Mouse (Mus musculus): ENCODE measurements at regions not wholly inside any gene's neighbourhood (a gene's known extent, or its start where the extent isn't known, plus 50 kb on each side); places are given as distances from the start of the nearest gene placed in this dataset.

- no peak for DNase-seq (ENCODE audit: low read depth)
Observed at GRCm38 (mm10) chr12:51128274-51128673, 219.6 kb upstream of the G2e3 start.

DNA sequence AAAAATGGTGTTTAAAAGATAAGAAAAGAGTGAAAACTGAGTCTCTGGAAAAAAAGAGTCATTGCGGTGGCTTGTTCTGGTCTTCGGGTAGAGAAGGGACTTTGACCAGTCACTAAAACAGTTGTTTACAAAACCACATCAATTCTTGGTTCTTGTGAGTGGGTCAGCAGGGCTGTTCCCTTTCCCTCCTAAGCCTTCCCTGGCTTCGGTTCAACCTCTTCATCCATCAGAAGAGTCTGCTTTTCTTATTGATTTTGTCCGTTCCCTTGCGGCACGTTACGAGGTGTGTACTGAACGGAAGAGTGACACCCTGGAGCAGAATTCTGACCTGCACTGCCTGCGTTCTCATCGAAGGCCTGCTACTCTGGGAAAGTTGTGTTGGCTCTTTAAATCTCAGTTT lies 229.1 kb upstream of the G2e3 start:
- DNase-seq (ENCODE audit: low read depth): no peak

DNA sequence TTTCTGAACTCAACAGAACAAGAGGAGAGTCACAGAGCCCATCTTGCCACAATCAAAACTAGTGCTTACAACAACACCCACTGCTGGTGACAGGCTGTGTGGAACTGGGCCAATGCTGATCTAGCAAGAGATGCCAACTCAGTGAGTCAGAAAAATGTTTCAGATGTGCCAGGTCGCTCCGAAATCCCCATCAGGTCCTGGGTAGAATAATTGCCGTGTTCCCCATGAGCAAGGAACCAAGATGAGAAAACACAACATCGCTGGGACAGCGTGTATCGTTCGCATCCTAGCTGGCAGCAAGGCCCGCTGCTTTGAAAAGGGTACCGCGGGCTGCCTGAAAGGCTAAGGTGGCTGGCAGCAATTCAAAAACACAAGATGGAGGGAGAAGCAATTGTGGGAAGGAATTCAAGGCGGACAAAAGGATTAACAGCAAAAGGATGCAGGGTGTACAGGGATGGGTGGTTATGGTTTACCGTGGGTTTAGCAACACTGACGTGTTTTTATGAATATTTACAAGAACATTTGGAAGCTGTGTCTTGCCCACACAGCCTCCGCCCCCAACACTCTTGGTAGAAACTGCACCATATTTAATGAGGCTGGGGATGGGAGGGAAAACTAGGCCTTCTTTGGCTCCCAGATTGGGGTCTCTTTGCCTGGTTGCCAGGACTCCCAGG lies 229.7 kb upstream of the G2e3 start:
- no peak for DNase-seq (ENCODE audit: low read depth)

DNA sequence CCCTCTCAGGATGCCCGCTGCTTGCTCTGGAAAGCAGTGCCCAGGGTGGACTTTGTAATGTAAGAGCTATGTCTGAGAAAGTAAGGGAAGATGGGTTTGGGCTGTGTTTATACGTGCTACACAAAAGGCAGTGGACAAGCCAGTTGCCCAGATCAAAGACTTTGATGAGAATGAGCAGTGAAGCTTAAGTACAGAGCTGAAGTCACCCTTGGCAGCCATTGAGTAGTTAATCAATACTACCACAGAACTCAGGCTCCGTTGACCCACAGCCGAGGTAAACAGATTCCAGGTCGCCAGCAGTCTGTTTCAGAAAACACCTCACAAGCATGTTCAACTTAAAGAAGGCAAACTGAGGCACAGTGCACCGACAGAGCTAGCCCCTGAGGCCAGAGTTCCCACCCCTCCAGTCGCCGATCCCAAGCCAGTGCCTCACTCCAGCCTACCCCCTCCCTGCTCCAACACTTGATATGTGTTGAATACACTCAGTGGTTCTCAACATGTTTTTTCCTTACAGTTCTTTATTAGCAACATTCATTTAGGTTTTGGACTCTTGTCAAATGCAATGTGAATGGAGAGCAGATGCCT lies 230.3 kb upstream of the G2e3 start:
- DNase-seq (ENCODE audit: low read depth): no peak

GRCm38 (mm10) chr12:51111811-51112210 lies 236.1 kb upstream of the G2e3 start:
- DNase-seq (ENCODE audit: low read depth): no peak

- DNase-seq (ENCODE audit: low read depth): no peak
Observed at GRCm38 (mm10) chr12:51108044-51108443, 239.8 kb upstream of the G2e3 start.

DNA sequence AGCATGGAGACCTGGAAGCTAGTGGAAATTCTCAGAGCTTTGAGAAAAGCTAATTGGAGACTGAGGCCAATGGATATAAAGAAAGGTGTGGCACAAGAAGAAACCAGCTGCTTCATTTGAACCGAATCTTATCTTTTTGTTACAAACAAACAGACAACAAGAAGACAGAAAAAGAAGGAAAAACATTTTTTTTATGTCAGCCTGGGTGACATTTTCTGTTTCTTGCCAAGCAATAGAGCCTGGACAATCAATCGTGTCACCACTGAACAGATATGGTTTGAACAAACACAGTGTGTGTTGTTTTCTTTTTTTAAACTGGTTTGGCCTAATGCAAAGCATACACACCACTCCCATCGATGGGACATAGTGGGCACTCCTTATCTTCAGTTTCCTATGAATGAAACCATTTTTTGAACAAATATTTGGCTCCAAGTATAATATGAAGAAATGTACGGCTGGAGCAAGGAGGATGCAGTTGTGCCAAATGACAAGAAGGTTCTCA lies 244.3 kb upstream of the G2e3 start:
- no peak for DNase-seq (ENCODE audit: low read depth)

DNA sequence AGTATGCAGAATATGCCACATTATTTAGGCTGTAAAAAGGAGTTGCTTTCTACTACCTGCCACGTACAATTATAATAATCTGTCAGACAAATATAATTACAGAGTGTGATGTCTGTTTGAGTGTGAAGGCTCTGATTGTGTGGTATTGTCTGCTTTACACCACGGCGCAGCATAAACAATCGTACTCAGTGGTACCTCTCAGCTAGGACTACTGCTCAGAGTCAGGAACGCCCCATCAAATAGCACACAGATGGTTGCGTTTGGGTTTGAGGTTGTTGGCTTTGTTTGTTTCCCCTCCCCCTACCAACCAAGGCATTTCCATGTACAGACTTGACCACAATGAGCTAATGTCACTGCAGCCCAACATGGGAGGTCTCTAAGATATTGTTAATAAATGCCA lies 246.2 kb upstream of the G2e3 start:
- DNase-seq (ENCODE audit: low read depth): no peak

GRCm38 (mm10) chr12:51100868-51101267 lies 247.0 kb upstream of the G2e3 start:
- DNase-seq (ENCODE audit: low read depth): no peak

DNA sequence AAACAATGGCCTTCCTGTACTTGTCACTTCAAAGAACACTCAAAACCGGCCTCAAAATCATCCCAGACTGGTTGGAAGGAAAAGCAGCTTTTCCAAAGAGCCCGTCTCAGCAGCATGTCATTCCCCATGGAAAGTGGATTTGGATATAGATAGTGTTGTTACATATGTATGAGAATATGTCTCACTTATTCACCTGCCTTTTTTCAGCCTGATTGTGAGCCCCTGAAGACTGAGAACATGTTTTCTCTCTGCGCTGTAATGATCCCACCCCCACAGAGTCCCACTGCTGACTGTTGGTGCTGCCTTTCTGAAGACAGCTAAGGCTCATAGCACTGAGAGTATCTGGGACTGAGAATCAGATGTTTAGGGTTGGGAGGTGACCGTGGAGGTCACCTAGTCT lies 251.9 kb upstream of the G2e3 start:
- no peak for DNase-seq (ENCODE audit: low read depth)

- DNase-seq (ENCODE audit: low read depth): no peak
Observed at GRCm38 (mm10) chr12:51089324-51089723, 258.5 kb upstream of the G2e3 start.

DNA sequence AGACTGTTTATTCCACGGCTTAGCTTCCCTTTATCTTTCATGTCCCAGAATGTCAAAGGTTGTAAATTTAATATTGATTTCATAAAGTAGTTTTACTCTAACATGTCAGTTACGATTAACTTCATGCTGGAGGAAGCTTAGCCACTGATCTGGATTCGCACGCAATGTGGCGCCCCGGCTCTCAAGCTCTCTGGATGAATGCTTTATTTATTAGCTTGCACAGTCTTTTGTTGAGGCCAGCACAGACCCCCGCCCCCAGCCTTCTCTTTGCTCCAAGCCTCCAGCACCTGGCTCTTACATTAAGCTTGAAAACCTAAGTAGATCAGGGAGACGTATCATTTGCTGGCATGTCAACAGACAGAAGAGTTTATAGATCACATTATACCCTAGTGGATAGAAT lies 266.1 kb upstream of the G2e3 start:
- no peak for DNase-seq (ENCODE audit: low read depth)

DNA sequence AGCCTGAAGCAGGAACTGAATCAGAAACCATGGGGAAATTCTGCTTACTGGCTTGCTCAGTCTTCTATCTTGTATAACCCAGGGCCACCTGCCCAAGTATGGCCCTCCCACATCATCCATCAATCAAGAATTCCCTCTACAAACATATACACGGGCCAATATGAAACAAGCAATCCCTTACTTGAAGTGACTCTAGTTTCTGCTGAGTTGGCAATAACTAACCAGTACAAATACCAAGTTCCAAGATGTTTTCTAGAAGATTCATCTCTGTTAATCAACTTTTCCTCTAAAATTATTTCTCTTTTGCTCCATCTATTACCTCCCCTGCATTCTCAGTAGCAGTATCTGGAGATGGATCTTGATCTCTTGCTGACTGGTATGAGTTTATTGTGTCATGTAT lies 274.4 kb upstream of the G2e3 start:
- DNase-seq (ENCODE audit: low read depth): no peak

GRCm38 (mm10) chr12:51060931-51061330 lies 286.9 kb upstream of the G2e3 start:
- no peak for DNase-seq (ENCODE audit: low read depth)

GRCm38 (mm10) chr12:51058569-51058968 lies 289.3 kb upstream of the G2e3 start:
- no peak for DNase-seq (ENCODE audit: low read depth)

GRCm38 (mm10) chr12:51058104-51058503 lies 289.8 kb upstream of the G2e3 start:
- no peak for DNase-seq (ENCODE audit: low read depth)

GRCm38 (mm10) chr12:51047116-51047515 lies 300.7 kb upstream of the G2e3 start:
- DNase-seq (ENCODE audit: low read depth): no peak

- no peak for DNase-seq (ENCODE audit: low read depth)
Observed at GRCm38 (mm10) chr12:51045437-51045836, 302.4 kb upstream of the G2e3 start.

DNA sequence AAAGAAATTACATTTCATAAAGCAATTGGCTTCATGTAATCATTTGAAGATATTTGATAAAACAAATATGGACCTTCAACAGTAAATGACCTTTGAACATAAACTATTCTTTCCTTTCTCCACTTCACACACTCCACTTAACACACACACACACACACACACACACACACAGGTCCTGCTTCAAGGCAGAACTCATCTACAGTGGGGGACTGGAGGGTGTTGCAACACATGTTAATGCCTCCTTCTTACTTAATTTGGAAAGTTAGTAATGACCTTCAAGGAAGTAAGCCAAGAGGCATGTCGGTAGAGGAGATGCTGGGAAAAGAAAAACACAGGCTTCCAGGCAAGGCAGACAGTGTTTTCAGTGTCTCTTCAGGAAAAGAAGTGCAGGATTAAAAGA lies 302.8 kb upstream of the G2e3 start:
- no peak for DNase-seq (ENCODE audit: low read depth)

DNA sequence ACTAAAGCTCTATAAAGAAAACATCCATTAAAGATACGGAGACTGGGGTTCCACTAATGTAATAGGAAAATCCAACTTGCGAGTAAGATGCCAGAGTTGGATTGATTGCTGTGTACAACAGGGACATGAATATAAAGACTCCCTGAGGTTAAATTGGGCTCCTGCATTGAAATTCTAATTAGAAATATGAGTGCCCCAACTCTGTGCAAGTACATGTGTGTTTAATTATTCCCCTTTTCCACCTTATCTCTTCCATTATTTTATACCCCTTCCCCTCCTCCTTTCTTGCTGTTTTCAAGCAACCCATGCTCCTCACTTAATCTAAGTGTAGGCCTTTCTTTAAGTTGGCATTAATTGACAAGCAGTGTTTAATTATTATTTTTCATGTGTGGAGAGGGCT lies 315.7 kb upstream of the G2e3 start:
- DNase-seq (ENCODE audit: low read depth): no peak

DNA sequence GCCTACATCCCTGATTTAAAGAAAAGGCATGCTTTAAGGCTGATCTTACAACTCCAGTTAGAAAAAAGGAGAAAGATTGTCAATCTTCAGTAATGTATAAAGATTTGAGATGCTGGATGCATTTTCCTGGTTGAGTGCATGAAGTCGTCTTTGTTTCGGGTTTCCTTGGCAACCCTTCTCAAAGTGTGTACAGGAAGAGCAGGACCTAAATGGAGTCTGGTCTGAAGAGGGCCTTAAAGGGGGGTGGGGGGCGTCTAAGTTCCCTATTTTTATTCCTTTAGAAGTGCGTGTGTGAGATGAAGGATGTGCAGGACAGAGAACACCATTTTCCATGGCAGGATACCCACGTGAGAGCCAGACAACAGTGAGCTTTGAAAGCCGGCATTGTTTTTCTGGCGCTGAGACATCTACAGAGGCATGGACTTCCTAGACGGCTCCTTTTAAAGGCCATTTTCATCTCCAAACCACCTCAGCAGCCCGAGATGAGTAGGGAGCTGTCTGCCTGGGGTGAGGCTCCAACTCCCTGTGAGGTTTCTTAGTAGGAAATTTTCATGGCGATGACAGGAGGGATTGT lies 319.2 kb upstream of the G2e3 start:
- DNase-seq (ENCODE audit: low read depth): no peak

DNA sequence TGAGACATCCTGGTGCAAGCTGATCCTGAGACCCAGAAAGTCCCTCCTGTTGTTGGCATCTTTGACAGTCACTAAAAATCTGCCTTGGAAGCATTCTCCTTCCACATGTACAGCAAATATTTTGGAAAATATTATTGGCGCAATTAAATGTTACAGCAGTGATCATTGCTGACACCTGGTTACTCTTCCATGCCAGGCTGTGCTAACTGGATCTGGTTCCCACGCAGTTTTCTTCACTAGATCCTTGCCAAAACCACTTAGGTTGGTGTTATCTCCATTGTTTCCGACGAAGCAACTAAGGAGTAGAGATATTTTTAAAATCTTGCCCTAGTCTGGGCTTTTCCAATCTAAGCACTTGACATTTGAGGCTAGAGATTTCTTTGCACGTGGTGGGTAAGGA lies 321.8 kb upstream of the G2e3 start:
- DNase-seq (ENCODE audit: low read depth): no peak

- DNase-seq (ENCODE audit: low read depth): peak; percentile 70
Observed at GRCm38 (mm10) chr12:51025531-51025930, 322.3 kb upstream of the G2e3 start.
